8 mouse cellular contexts compared by ENCODE assay signal in genomic region chr14:75016715-75017020, GRCm38 (mm10). TPM values are rescaled to one million over a fixed set of nuclear protein-coding genes. Genes with fewer than 3 reads are reported as not detected.
A peak's percentile ranks its signal among the peaks of the same experiment; 100 is the strongest.
DNase-seq lines count a peak whose midpoint lies in the region; ATAC-seq and TF ChIP-seq lines count a peak whose summit lies in the region.

No protein-coding gene starts in this region.

- peak overlapping the region; percentile 93 for H3K4me2 ChIP-seq in lung, embryonic 15.5 days
- H3K4me2 ChIP-seq in forebrain, embryonic 13.5 days: peak overlapping the region; percentile 90
- peak overlapping the region; percentile 88 for H3K4me2 ChIP-seq in liver, embryonic 12.5 days

- TF ChIP-seq POLR2A in small intestine, adult 2 months (IDR thresholded peaks at IDR 0.05; ENCODE audit: low read depth, low read length): no peak

- no peak for ATAC-seq in lung, embryonic 15.5 days (ENCODE audit: borderline replicate concordance, extremely low read depth, low FRiP score, low TSS enrichment)
- ATAC-seq in forebrain, embryonic 13.5 days: no peak
- ATAC-seq in liver, embryonic 12.5 days: no peak

- DNase-seq in lung, postnatal 36 days: no peak
- no peak for DNase-seq in cerebellum, postnatal 4 days (ENCODE audit: low spot score in 2 of 2)
- DNase-seq in right cerebral cortex, postnatal 25 days: no peak
- DNase-seq in left cerebral cortex, postnatal 4 days: no peak

- H3K27me3 ChIP-seq in lung, embryonic 15.5 days: 0 out of 2 replicates have a peak, but pooled peaks cover 4% of the 10 kb centered on the region
- H3K27me3 ChIP-seq in forebrain, embryonic 13.5 days: no peaks in the 10 kb centered on the region
- H3K27me3 ChIP-seq in liver, embryonic 12.5 days (replicated peaks): peaks cover 17% of the 10 kb centered on the region
- no peaks in the 10 kb centered on the region for H3K27me3 ChIP-seq in small intestine, adult 2 months (ENCODE audit: control insufficient read depth, insufficient read depth, low read length)

- H3K9me3 ChIP-seq in lung, embryonic 15.5 days: no peaks in the 10 kb centered on the region
- no peaks in the 10 kb centered on the region for H3K9me3 ChIP-seq in forebrain, embryonic 13.5 days (replicated peaks)
- H3K9me3 ChIP-seq in liver, embryonic 12.5 days (replicated peaks): no peaks in the 10 kb centered on the region

- 70% methylated on average over 9 of the region's 9 CpGs for WGBS in lung, embryonic 15.5 days
- WGBS in forebrain, embryonic 13.5 days: 75% methylated on average over 9 of the region's 9 CpGs
- 61% methylated on average over 9 of the region's 9 CpGs for WGBS in liver, embryonic 12.5 days (ENCODE audit: insufficient replicate concordance)
- 71% methylated on average over 9 of the region's 9 CpGs for WGBS in small intestine, adult 2 months

- H3K27ac ChIP-seq in lung, embryonic 15.5 days: no peak overlapping the region
- H3K27ac ChIP-seq in forebrain, embryonic 13.5 days: no peak overlapping the region
- H3K27ac ChIP-seq in liver, embryonic 12.5 days: no peak overlapping the region
- peak overlapping the region; percentile 61 for H3K27ac ChIP-seq in small intestine, adult 2 months (ENCODE audit: insufficient read depth, low read depth, low read length)

- no peak for TF ChIP-seq CTCF in small intestine, adult 2 months (IDR thresholded peaks at IDR 0.05; ENCODE audit: extremely low read depth, insufficient read length, insufficient replicate concordance, low read depth, low read length)

- intact Hi-C loops in left cerebral cortex, postnatal 4 days (cut with DNase I): no loop called here

- no peak overlapping the region for H3K9ac ChIP-seq in lung, embryonic 15.5 days
- peak overlapping the region; percentile 63; the same call in 1 of the 2 replicates for H3K9ac ChIP-seq in forebrain, embryonic 13.5 days
- no peak overlapping the region for H3K9ac ChIP-seq in liver, embryonic 12.5 days

- H3K4me3 ChIP-seq in lung, embryonic 15.5 days: peak overlapping the region; percentile 54
- H3K4me3 ChIP-seq in forebrain, embryonic 13.5 days: peak overlapping the region; percentile 44
- peak overlapping the region; percentile 64 for H3K4me3 ChIP-seq in liver, embryonic 12.5 days
- H3K4me3 ChIP-seq in small intestine, adult 2 months (ENCODE audit: low read depth, low read length): peak overlapping the region; percentile 70

- no peaks in the 10 kb centered on the region for H3K36me3 ChIP-seq in lung, embryonic 15.5 days
- H3K36me3 ChIP-seq in forebrain, embryonic 13.5 days (ENCODE audit: poor library complexity, severe bottlenecking): no peaks in the 10 kb centered on the region
- H3K36me3 ChIP-seq in liver, embryonic 12.5 days: no peaks in the 10 kb centered on the region
- no peaks in the 10 kb centered on the region for H3K36me3 ChIP-seq in small intestine, adult 2 months (ENCODE audit: control insufficient read depth, insufficient read depth, low read length)

- no peaks in the 10 kb centered on the region for H3K4me1 ChIP-seq in lung, embryonic 15.5 days
- peaks cover 8% of the 10 kb centered on the region; the same call in 1 of the 2 replicates for H3K4me1 ChIP-seq in forebrain, embryonic 13.5 days
- peaks cover 8% of the 10 kb centered on the region; the same call in 1 of the 2 replicates for H3K4me1 ChIP-seq in liver, embryonic 12.5 days
- H3K4me1 ChIP-seq in small intestine, adult 2 months (ENCODE audit: control insufficient read depth, insufficient read depth, insufficient read length, low read length): peaks cover 4% of the 10 kb centered on the region

RNA-seq across cellular contexts. Expression of gene Rubcnl, which starts 0.8 kb away (rescaled TPM):
- polyA plus RNA-seq in lung, embryonic 15.5 days (2015; fragmentation: Nextera tagmentation; extraction: Ambion mirVana): 0.37 and 0.42 TPM in 2 replicates
- polyA plus RNA-seq in forebrain, embryonic 13.5 days (2015; fragmentation: Nextera tagmentation; extraction: Ambion mirVana): 0.13 and 0.21 TPM in 2 replicates
- polyA plus RNA-seq in liver, embryonic 12.5 days (2016; fragmentation: Nextera tagmentation; extraction: Ambion mirVana): 0.19 and 0.22 TPM in 2 replicates
- polyA plus RNA-seq in small intestine, adult 2 months (2012; rRNA removed): 0.37 and 0.91 TPM in 2 replicates
- total RNA-seq in left cerebral cortex, postnatal 4 days (2021): under 1 TPM; 0.30 to 0.36 TPM
